Mouse (Mus musculus) CH12.LX (cell line): Measurements from ENCODE around the gene Sar1b. TPM values are rescaled to one million over a fixed set of nuclear protein-coding genes. Genes with fewer than 3 reads are reported as not detected.

Source experiments
- DNase-seq: peaks from one replicate; pipeline ENCODE4 v3.0.0-alpha.2; 2013; ENCODE audit errors: extremely low read depth
- H3K27ac ChIP-seq: 2 replicates; pipeline ENCODE4 v1.5.1; 2012; ENCODE audit warnings: low read depth, mild to moderate bottlenecking, control low read depth, moderate library complexity; ENCODE audit not compliant: insufficient read depth
- H3K27me3 ChIP-seq: replicated peaks from 2 replicates; pipeline ENCODE3; 2012; ENCODE audit warnings: inconsistent platforms
- H3K36me3 ChIP-seq, 2 experiments: replicated peaks in 1 of 2; 2 replicates each; pipeline versions ENCODE3 to v1.6.1; 2012; ENCODE audit warnings: inconsistent platforms in 1 of 2, low read length in 1 of 2, mild to moderate bottlenecking in 1 of 2, mixed read lengths in 1 of 2, moderate library complexity in 1 of 2; ENCODE audit not compliant: control insufficient read depth in 1 of 2, insufficient read depth in 1 of 2
- H3K4me1 ChIP-seq, 2 experiments: 2 replicates each; pipeline ENCODE4 v1.6.1; 2012; ENCODE audit warnings: inconsistent platforms in 1 of 2, moderate library complexity in 1 of 2; ENCODE audit not compliant: insufficient read depth in 2 of 2, control insufficient read depth in 1 of 2
- H3K4me2 ChIP-seq: 2 replicates; pipeline ENCODE4 v1.6.1; 2012; ENCODE audit warnings: low read depth, mild to moderate bottlenecking, control low read depth; ENCODE audit not compliant: poor library complexity, insufficient read depth, severe bottlenecking
- H3K4me3 ChIP-seq, 3 experiments: fragments of 150-350 bp in 1 of 3; sonication (generic) in 1 of 3; replicated peaks in 1 of 3; 2 replicates each; pipeline versions ENCODE3 to v1.5.1; 2011 to 2012; ENCODE audit warnings: low read depth in 2 of 3, low read length in 2 of 3, mild to moderate bottlenecking in 2 of 3, moderate library complexity in 2 of 3, control low read depth in 1 of 3, improper control_type of control experiment in 1 of 3, inconsistent platforms in 1 of 3, mixed read lengths in 1 of 3; ENCODE audit not compliant: poor library complexity in 1 of 3
- H3K79me2 ChIP-seq: replicated peaks from 2 replicates; pipeline ENCODE4 v1.6.1; 2012; ENCODE audit warnings: mild to moderate bottlenecking, moderate library complexity; ENCODE audit not compliant: control insufficient read depth, poor library complexity, insufficient read depth, severe bottlenecking; ENCODE audit errors: extremely low read depth
- H3K9ac ChIP-seq: 2 replicates; pipeline ENCODE4 v1.6.1; 2012; ENCODE audit warnings: low read depth, mild to moderate bottlenecking, control low read depth, moderate library complexity; ENCODE audit not compliant: insufficient read depth
- H3K9me3 ChIP-seq: replicated peaks from 2 replicates; pipeline ENCODE3; 2012; ENCODE audit warnings: low read length, inconsistent platforms, mixed read lengths
- BHLHE40 ChIP-seq: IDR thresholded peaks from 2 replicates; pipeline ENCODE4 v1.6.1; 2011; ENCODE audit warnings: mild to moderate bottlenecking, low read depth, low read length, improper control_type of control experiment
- CHD1 ChIP-seq: IDR thresholded peaks from 2 replicates; pipeline ENCODE4 v1.6.1; 2012; ENCODE audit warnings: low read depth, low read length, improper control_type of control experiment, inconsistent platforms
- CHD2 ChIP-seq: IDR thresholded peaks from 2 replicates; pipeline ENCODE4 v1.6.1; 2011; ENCODE audit warnings: low read length, improper control_type of control experiment
- CTCF ChIP-seq, 2 experiments: IDR thresholded peaks in 1 of 2; conservative IDR thresholded peaks in 1 of 2; 2 replicates each; pipeline ENCODE4 v1.5.1; 2011 to 2012; ENCODE audit warnings: low read depth in 2 of 2, low read length in 2 of 2, improper control_type of control experiment in 1 of 2, inconsistent platforms in 1 of 2, mild to moderate bottlenecking in 1 of 2, moderate library complexity in 1 of 2
- E2F4 ChIP-seq: IDR thresholded peaks from 2 replicates; pipeline ENCODE4 v1.6.1; 2011; ENCODE audit warnings: low read depth, low read length, improper control_type of control experiment; ENCODE audit not compliant: insufficient replicate concordance
- EP300 ChIP-seq: IDR thresholded peaks from 2 replicates; pipeline ENCODE4 v1.6.1; 2011; ENCODE audit warnings: low read length, improper control_type of control experiment
- ETS1 ChIP-seq: conservative IDR thresholded peaks from 2 replicates; pipeline ENCODE4 v1.6.1; 2012; ENCODE audit warnings: low read depth, mild to moderate bottlenecking, inconsistent platforms, low read length, improper control_type of control experiment, moderate library complexity
- HCFC1 ChIP-seq: IDR thresholded peaks from 2 replicates; pipeline ENCODE4 v1.6.1; 2012; ENCODE audit warnings: low read depth, mild to moderate bottlenecking, inconsistent platforms, low read length, improper control_type of control experiment
- IRF4 ChIP-seq: IDR thresholded peaks from 2 replicates; pipeline ENCODE4 v1.6.1; 2014; ENCODE audit warnings: low read depth, mild to moderate bottlenecking, inconsistent platforms, low read length, improper control_type of control experiment
- JUN ChIP-seq: IDR thresholded peaks from 2 replicates; pipeline ENCODE4 v1.6.1; 2011; ENCODE audit warnings: low read depth, mild to moderate bottlenecking, low read length, improper control_type of control experiment, moderate library complexity; ENCODE audit not compliant: insufficient read depth
- KAT2A ChIP-seq: IDR thresholded peaks from 2 replicates; pipeline ENCODE4 v1.6.1; 2012; ENCODE audit warnings: low read length, improper control_type of control experiment, inconsistent platforms; ENCODE audit not compliant: insufficient replicate concordance
- MAFK ChIP-seq: IDR thresholded peaks from 2 replicates; pipeline ENCODE4 v1.6.1; 2011; ENCODE audit warnings: low read length, improper control_type of control experiment; ENCODE audit not compliant: insufficient replicate concordance
- MAX ChIP-seq: IDR thresholded peaks from 2 replicates; pipeline ENCODE4 v1.6.1; 2011; ENCODE audit warnings: low read length, improper control_type of control experiment
- MEF2A ChIP-seq: IDR thresholded peaks from 2 replicates; pipeline ENCODE4 v1.6.1; 2014; ENCODE audit warnings: low read depth, mild to moderate bottlenecking, inconsistent platforms, low read length, improper control_type of control experiment, borderline replicate concordance
- MXI1 ChIP-seq: IDR thresholded peaks from 2 replicates; pipeline ENCODE4 v1.6.1; 2011; ENCODE audit warnings: mild to moderate bottlenecking, low read depth, low read length, improper control_type of control experiment
- MYC ChIP-seq: IDR thresholded peaks from 2 replicates; pipeline ENCODE4 v1.6.1; 2011; ENCODE audit warnings: low read depth, mild to moderate bottlenecking, improper control_type of control experiment, low read length
- NELFE ChIP-seq: IDR thresholded peaks from 2 replicates; pipeline ENCODE4 v1.6.1; 2011; ENCODE audit warnings: low read depth, low read length, improper control_type of control experiment
- NRF1 ChIP-seq: IDR thresholded peaks from 2 replicates; pipeline ENCODE4 v1.6.1; 2014; ENCODE audit warnings: low read depth, mild to moderate bottlenecking, inconsistent platforms, low read length, improper control_type of control experiment, moderate library complexity
- POLR2A ChIP-seq: IDR thresholded peaks from 2 replicates; pipeline ENCODE4 v1.6.1; 2011; ENCODE audit warnings: low read depth, mild to moderate bottlenecking, improper control_type of control experiment, low read length
- RAD21 ChIP-seq: IDR thresholded peaks from 2 replicates; pipeline ENCODE4 v1.6.1; 2011; ENCODE audit warnings: low read depth, mild to moderate bottlenecking, low read length, improper control_type of control experiment, moderate library complexity
- RCOR1 ChIP-seq: conservative IDR thresholded peaks from 2 replicates; pipeline ENCODE4 v1.6.1; 2012; ENCODE audit warnings: low read depth, mild to moderate bottlenecking, inconsistent platforms, low read length, improper control_type of control experiment
- SIN3A ChIP-seq: IDR thresholded peaks from 2 replicates; pipeline ENCODE4 v1.6.1; 2012; ENCODE audit warnings: low read length, improper control_type of control experiment, inconsistent platforms
- SMC3 ChIP-seq: IDR thresholded peaks from 2 replicates; pipeline ENCODE4 v1.6.1; 2011; ENCODE audit warnings: low read depth, low read length, improper control_type of control experiment
- TCF12 ChIP-seq: IDR thresholded peaks from 2 replicates; pipeline ENCODE4 v1.6.1; 2014; ENCODE audit warnings: low read depth, mild to moderate bottlenecking, inconsistent platforms, low read length, improper control_type of control experiment
- USF1 ChIP-seq: IDR thresholded peaks from 2 replicates; pipeline ENCODE4 v1.6.1; 2014; ENCODE audit warnings: low read depth, mild to moderate bottlenecking, inconsistent platforms, low read length, improper control_type of control experiment
- ZC3H11A ChIP-seq: IDR thresholded peaks from 2 replicates; pipeline ENCODE4 v1.6.1; 2012; ENCODE audit warnings: low read depth, mild to moderate bottlenecking, inconsistent platforms, low read length, improper control_type of control experiment
- ZKSCAN1 ChIP-seq: IDR thresholded peaks from 2 replicates; pipeline ENCODE4 v1.6.1; 2012; ENCODE audit warnings: low read depth, inconsistent platforms, low read length, improper control_type of control experiment, borderline replicate concordance
- ZMIZ1 ChIP-seq: IDR thresholded peaks from 2 replicates; pipeline ENCODE4 v1.6.1; 2012; ENCODE audit warnings: low read depth, mild to moderate bottlenecking, inconsistent platforms, low read length, improper control_type of control experiment
- ZNF384 ChIP-seq: IDR thresholded peaks from 2 replicates; pipeline ENCODE4 v1.6.1; 2012; ENCODE audit warnings: low read depth, low read length, improper control_type of control experiment, inconsistent platforms
- dilution Hi-C: fragments of 300-500 bp; cut with MboI; formaldehyde crosslinking; loops from 2 replicates; pipeline ENCODE4 v1.14.3; 2020; ENCODE audit warnings: low sequenced_read_pairs; ENCODE audit not compliant: extremely low pct_unique_long_range_greater_than_20kb, extremely low pct_ligation_motif_present
- in situ Hi-C: fragments of 300-500 bp; cut with MboI; formaldehyde crosslinking; loops from 3 replicates; pipeline ENCODE4 v1.14.3; 2019; ENCODE audit warnings: low sequenced_read_pairs, low pct_ligation_motif_present, low pct_unique_long_range_greater_than_20kb, mixed read lengths
- polyA plus RNA-seq: library from polyadenylated mRNA; unstranded; fragments of >175 nt; gene quantifications from 2 replicates; pipeline ENCODE4 v1.2.1, GENCODE M21; 2012; ENCODE audit warnings: low read depth; ENCODE audit not compliant: insufficient read length
- total RNA-seq, 2 experiments: library from RNA; depleted of rRNA; stranded (reverse); fragments of 300-350 nt in 1 of 2; fragments of >200 nt in 1 of 2; gene quantifications; 2 replicates each; pipeline ENCODE4 v1.2.3; 2012 to 2014

Gene Sar1b
- total and polyA plus RNA-seq, 3 experiments: 79.3 to 258 (median 171) TPM

GRCm38 (mm10) chr11:51817756-51818155, 54.3 kb downstream of the Sar1b start (continued):
- peak; percentile 64 for TF ChIP-seq ETS1
- TF ChIP-seq ZMIZ1: no peak

- Histone ChIP-seq H3K9ac (no peak overlapping the region), H3K79me2 (peaks cover 45% of the 10 kb centered on the region), H3K4me1 (peaks cover 56 to 71% of the 10 kb centered on the region in 2 experiments), H3K4me2 (no peak overlapping the region), H3K27ac (peak overlapping the region; percentile 55), H3K27me3 (no peaks in the 10 kb centered on the region), H3K9me3 (peaks cover 21% of the 10 kb centered on the region), H3K4me3 (no peak overlapping the region), H3K36me3 (peaks cover 97 to 100% of the 10 kb centered on the region in 2 experiments)
- DNase-seq: no peak
- in situ Hi-C loops (loop anchor here (5.0 kb wide), 1 partner anchor 33 kb away; no protein-coding TSS in a partner anchor), dilution Hi-C loops (no loop called here)
- TF ChIP-seq ZC3H11A (no peak), JUN (peak; percentile 12; the same call in 1 of the 2 replicates), MYC (no peak), TCF12 (no peak), E2F4 (no peak), ETS1 (0 out of 2 replicates have a peak, but pooled peaks have one; percentile 6), HCFC1 (no peak), BHLHE40 (0 out of 2 replicates have a peak, but pooled peaks have one; percentile 11)
Measured at GRCm38 (mm10) chr11:51818837-51819236, 55.4 kb downstream of the Sar1b start.

GRCm38 (mm10) chr11:51819964-51820363, 56.5 kb downstream of the Sar1b start:
- H3K36me3 ChIP-seq: peaks cover 95 to 99% of the 10 kb centered on the region in 2 experiments
- in situ Hi-C loops: loop anchor here (5.0 to 10.0 kb wide), 2 partner anchors 32 to 145 kb away; partner anchors contain the start of gene Cdkn2aipnl

More at GRCm38 (mm10) chr11:51819964-51820363, 56.5 kb downstream of the Sar1b start:
- Histone ChIP-seq H3K4me2 (no peak overlapping the region), H3K9me3 (peaks cover 10% of the 10 kb centered on the region), H3K79me2 (peaks cover 51% of the 10 kb centered on the region), H3K27me3 (no peaks in the 10 kb centered on the region), H3K4me1 (peaks cover 64 to 82% of the 10 kb centered on the region in 2 experiments), H3K9ac (no peak overlapping the region), H3K4me3 (no peak overlapping the region), H3K27ac (peak overlapping the region; percentile 55)
- dilution Hi-C loops: no loop called here
- 0 out of 2 replicates have a peak, but pooled peaks have one; percentile 46 for TF ChIP-seq NELFE
- TF ChIP-seq ZMIZ1: no peak
- no peak for TF ChIP-seq CHD2
- TF ChIP-seq MAFK: no peak
- no peak for TF ChIP-seq USF1
- TF ChIP-seq CHD1: no peak
- TF ChIP-seq KAT2A: 0 out of 2 replicates have a peak, but pooled peaks have one; percentile 2
- peak; percentile 74 to 91 for TF ChIP-seq CTCF (conservative IDR thresholded peaks at IDR 0.05 in 1 of 2, IDR thresholded peaks at IDR 0.05 in 1 of 2; ENCODE audit: low read depth in 2 of 2, low read length in 2 of 2)
- TF ChIP-seq MEF2A: no peak
- TF ChIP-seq BHLHE40: no peak
- TF ChIP-seq ZNF384: no peak
- no peak for TF ChIP-seq NRF1
- TF ChIP-seq ZKSCAN1: no peak
- TF ChIP-seq ZC3H11A: peak; percentile 34; the same call in 1 of the 2 replicates
- peak; percentile 90 for TF ChIP-seq RAD21
- no peak for TF ChIP-seq EP300
- peak; percentile 86 for TF ChIP-seq SMC3
- 0 out of 2 replicates have a peak, but pooled peaks have one; percentile 35 for TF ChIP-seq SIN3A
- TF ChIP-seq TCF12: peak; percentile 43
- TF ChIP-seq HCFC1: peak; percentile 29; the same call in 1 of the 2 replicates
- peak; percentile 50; the same call in 1 of the 2 replicates for TF ChIP-seq IRF4
- no peak for TF ChIP-seq RCOR1
- peak; percentile 57 for TF ChIP-seq MXI1
- TF ChIP-seq MAX: peak; percentile 89
- TF ChIP-seq MYC: peak; percentile 82
- TF ChIP-seq POLR2A: peak; percentile 26; the same call in 1 of the 2 replicates
- DNase-seq: peak; percentile 86
